Mouse (Mus musculus): ENCODE measurements at regions not wholly inside any gene's neighbourhood (a gene's known extent, or its start where the extent isn't known, plus 50 kb on each side); places are given as distances from the start of the nearest gene placed in this dataset.

- Histone ChIP-seq H3K36me3 (no peaks in the 10 kb centered on the region), H3K4me1 (no peaks in the 10 kb centered on the region), H3K9me3 (replicated peaks) (no peaks in the 10 kb centered on the region), H3K27me3 (ENCODE audit: low read depth, poor library complexity, severe bottlenecking) (no peaks in the 10 kb centered on the region), H3K27ac (replicated peaks) (no peak overlapping the region), H3K4me3 (no peak overlapping the region)
- WGBS, result 75% methylated on average over 14 of the region's 14 CpGs
- DNase-seq (ENCODE audit: low spot score), result no peak
Observed at GRCm38 (mm10) chr11:45190601-45191370, 573.7 kb downstream of the Ebf1 start.

- Histone ChIP-seq H3K4me1 (no peaks in the 10 kb centered on the region), H3K27me3 (ENCODE audit: low read depth, poor library complexity, severe bottlenecking) (no peaks in the 10 kb centered on the region), H3K4me3 (no peak overlapping the region), H3K36me3 (no peaks in the 10 kb centered on the region), H3K27ac (replicated peaks) (no peak overlapping the region), H3K9me3 (replicated peaks) (no peaks in the 10 kb centered on the region)
- 73% methylated on average over 12 of the region's 12 CpGs for WGBS
- no peak for DNase-seq (ENCODE audit: low spot score)
Observed at GRCm38 (mm10) chr11:45191392-45192189, 574.5 kb downstream of the Ebf1 start.

GRCm38 (mm10) chr11:45193319-45193718 is 576.2 kb downstream of the Ebf1 start:
- no peaks in the 10 kb centered on the region for H3K4me1 ChIP-seq
- H3K27ac ChIP-seq (replicated peaks), result no peak overlapping the region
- H3K4me3 ChIP-seq, result no peak overlapping the region
- no peaks in the 10 kb centered on the region for H3K36me3 ChIP-seq
- no peaks in the 10 kb centered on the region for H3K27me3 ChIP-seq (ENCODE audit: low read depth, poor library complexity, severe bottlenecking)
- no peaks in the 10 kb centered on the region for H3K9me3 ChIP-seq (replicated peaks)
- no peak for DNase-seq (ENCODE audit: low spot score)
- WGBS, result 94% methylated on average over 5 of the region's 5 CpGs

GRCm38 (mm10) chr11:45199520-45199919 is 582.4 kb downstream of the Ebf1 start:
- Histone ChIP-seq H3K9me3 (replicated peaks) (no peaks in the 10 kb centered on the region), H3K27me3 (ENCODE audit: low read depth, poor library complexity, severe bottlenecking) (no peaks in the 10 kb centered on the region), H3K27ac (replicated peaks) (no peak overlapping the region), H3K36me3 (no peaks in the 10 kb centered on the region), H3K4me3 (no peak overlapping the region), H3K4me1 (no peaks in the 10 kb centered on the region)
- DNase-seq (ENCODE audit: low spot score), result no peak
- 88% methylated on average over 4 of the region's 4 CpGs for WGBS

- Histone ChIP-seq H3K9me3 (replicated peaks) (no peaks in the 10 kb centered on the region), H3K4me1 (no peaks in the 10 kb centered on the region), H3K36me3 (no peaks in the 10 kb centered on the region), H3K4me3 (no peak overlapping the region), H3K27me3 (ENCODE audit: low read depth, poor library complexity, severe bottlenecking) (no peaks in the 10 kb centered on the region), H3K27ac (replicated peaks) (no peak overlapping the region)
- no peak for DNase-seq (ENCODE audit: low spot score)
- 78% methylated on average over 9 of the region's 9 CpGs for WGBS
Observed at GRCm38 (mm10) chr11:45200714-45201405, 583.7 kb downstream of the Ebf1 start.

GRCm38 (mm10) chr11:45203446-45203845 is 586.3 kb downstream of the Ebf1 start:
- Histone ChIP-seq H3K27ac (replicated peaks) (no peak overlapping the region), H3K36me3 (no peaks in the 10 kb centered on the region), H3K4me3 (no peak overlapping the region), H3K4me1 (no peaks in the 10 kb centered on the region), H3K9me3 (replicated peaks) (no peaks in the 10 kb centered on the region), H3K27me3 (ENCODE audit: low read depth, poor library complexity, severe bottlenecking) (no peaks in the 10 kb centered on the region)
- whole genome bisulfite sequencing, result 83% methylated on average over 5 of the region's 5 CpGs
- no peak for DNase-seq (ENCODE audit: low spot score)

GRCm38 (mm10) chr11:45206611-45207525 is 589.8 kb downstream of the Ebf1 start:
- Histone ChIP-seq H3K9me3 (replicated peaks) (no peaks in the 10 kb centered on the region), H3K4me3 (no peak overlapping the region), H3K4me1 (no peaks in the 10 kb centered on the region), H3K27ac (replicated peaks) (no peak overlapping the region), H3K36me3 (no peaks in the 10 kb centered on the region), H3K27me3 (ENCODE audit: low read depth, poor library complexity, severe bottlenecking) (no peaks in the 10 kb centered on the region)
- DNase-seq (ENCODE audit: low spot score), result no peak
- WGBS, result 86% methylated on average over 8 of the region's 8 CpGs

- Histone ChIP-seq H3K27me3 (ENCODE audit: low read depth, poor library complexity, severe bottlenecking) (no peaks in the 10 kb centered on the region), H3K27ac (replicated peaks) (no peak overlapping the region), H3K4me3 (no peak overlapping the region), H3K4me1 (no peaks in the 10 kb centered on the region), H3K9me3 (replicated peaks) (no peaks in the 10 kb centered on the region), H3K36me3 (no peaks in the 10 kb centered on the region)
- no peak for DNase-seq (ENCODE audit: low spot score)
- WGBS, result 70% methylated on average over 1 of the region's 1 CpGs
Observed at GRCm38 (mm10) chr11:45214096-45214495, 597.0 kb downstream of the Ebf1 start.

GRCm38 (mm10) chr11:45216942-45217474 is 599.9 kb downstream of the Ebf1 start:
- H3K36me3 ChIP-seq, result no peaks in the 10 kb centered on the region
- WGBS, result 76% methylated on average over 3 of the region's 3 CpGs

GRCm38 (mm10) chr11:45219239-45219638 is 602.1 kb downstream of the Ebf1 start:
- no peaks in the 10 kb centered on the region for H3K27me3 ChIP-seq (ENCODE audit: low read depth, poor library complexity, severe bottlenecking)
- H3K36me3 ChIP-seq, result no peaks in the 10 kb centered on the region
- H3K27ac ChIP-seq (replicated peaks), result no peak overlapping the region
- H3K4me3 ChIP-seq, result no peak overlapping the region
- no peaks in the 10 kb centered on the region for H3K9me3 ChIP-seq (replicated peaks)
- DNase-seq (ENCODE audit: low spot score), result no peak
- H3K4me1 ChIP-seq, result peaks cover 4% of the 10 kb centered on the region
- 79% methylated on average over 4 of the region's 4 CpGs for WGBS

More at GRCm38 (mm10) chr11:45216942-45217474, 599.9 kb downstream of the Ebf1 start:
- Histone ChIP-seq H3K27me3 (ENCODE audit: low read depth, poor library complexity, severe bottlenecking) (no peaks in the 10 kb centered on the region), H3K9me3 (replicated peaks) (no peaks in the 10 kb centered on the region), H3K27ac (replicated peaks) (no peak overlapping the region), H3K4me3 (no peak overlapping the region), H3K4me1 (peaks cover 3% of the 10 kb centered on the region)
- DNase-seq (ENCODE audit: low spot score), result no peak

- Histone ChIP-seq H3K36me3 (no peaks in the 10 kb centered on the region), H3K9me3 (replicated peaks) (no peaks in the 10 kb centered on the region), H3K27ac (replicated peaks) (no peak overlapping the region), H3K4me3 (no peak overlapping the region), H3K4me1 (peaks cover 4% of the 10 kb centered on the region), H3K27me3 (ENCODE audit: low read depth, poor library complexity, severe bottlenecking) (no peaks in the 10 kb centered on the region)
- no peak for DNase-seq (ENCODE audit: low spot score)
- WGBS, result 79% methylated on average over 3 of the region's 3 CpGs
Observed at GRCm38 (mm10) chr11:45222021-45222420, 604.9 kb downstream of the Ebf1 start.

All from midbrain, embryonic 10.5 days (tissue).